Mouse (Mus musculus): ENCODE results near the gene Dstyk.

GRCm38 (mm10) chr1:132392872-132393271 is 24.5 kb upstream of the Dstyk start:
- TF ChIP-seq CTCF (IDR thresholded peaks at IDR 0.05) (no peak), POLR2A (IDR thresholded peaks at IDR 0.05; ENCODE audit: insufficient read depth, low read depth, low read length) (no peak), EP300 (IDR thresholded peaks at IDR 0.05; ENCODE audit: insufficient read depth, low read depth, low read length) (no peak)

All from heart, adult 2 months (tissue).